Mouse (Mus musculus) limb, embryonic 10.5 days (tissue): ENCODE measurements at regions not wholly inside any gene's neighbourhood (a gene's known extent, or its start where the extent isn't known, plus 50 kb on each side); places are given as distances from the start of the nearest gene placed in this dataset.

Experiments
- DNase-seq: peaks from one replicate; pipeline ENCODE4 v3.0.0-alpha.2; 2017; ENCODE audit warnings: low spot score
- H3K27ac ChIP-seq: fragments of 300-500 bp; sonication (generic); 2 replicates; pipeline ENCODE4 v1.5.1; 2016; ENCODE audit warnings: mild to moderate bottlenecking
- H3K27me3 ChIP-seq: fragments of 300-500 bp; sonication (generic); 2 replicates; pipeline ENCODE4 v1.6.1; 2016; ENCODE audit warnings: low read depth, mild to moderate bottlenecking; ENCODE audit not compliant: poor library complexity, severe bottlenecking
- H3K36me3 ChIP-seq: fragments of 300-500 bp; sonication (generic); 2 replicates; pipeline ENCODE4 v1.6.1; 2016; ENCODE audit warnings: mild to moderate bottlenecking, moderate library complexity
- H3K4me1 ChIP-seq: fragments of 300-500 bp; sonication (generic); 2 replicates; pipeline ENCODE4 v1.6.1; 2016
- H3K4me3 ChIP-seq: fragments of 300-500 bp; sonication (generic); 2 replicates; pipeline ENCODE4 v1.5.1; 2016; ENCODE audit warnings: mild to moderate bottlenecking, moderate library complexity
- H3K9me3 ChIP-seq: fragments of 300-500 bp; sonication (generic); replicated peaks from 2 replicates; pipeline ENCODE4 v1.6.1; 2016; ENCODE audit warnings: mild to moderate bottlenecking
- WGBS: fragments of 180-500 bp; shearing (Covaris S2); methylation state at CpG from one replicate; pipeline ENCODE4 v1.1.7; 2016; 5-methylcytosine and 5-hydroxymethylcytosine counted together

DNA sequence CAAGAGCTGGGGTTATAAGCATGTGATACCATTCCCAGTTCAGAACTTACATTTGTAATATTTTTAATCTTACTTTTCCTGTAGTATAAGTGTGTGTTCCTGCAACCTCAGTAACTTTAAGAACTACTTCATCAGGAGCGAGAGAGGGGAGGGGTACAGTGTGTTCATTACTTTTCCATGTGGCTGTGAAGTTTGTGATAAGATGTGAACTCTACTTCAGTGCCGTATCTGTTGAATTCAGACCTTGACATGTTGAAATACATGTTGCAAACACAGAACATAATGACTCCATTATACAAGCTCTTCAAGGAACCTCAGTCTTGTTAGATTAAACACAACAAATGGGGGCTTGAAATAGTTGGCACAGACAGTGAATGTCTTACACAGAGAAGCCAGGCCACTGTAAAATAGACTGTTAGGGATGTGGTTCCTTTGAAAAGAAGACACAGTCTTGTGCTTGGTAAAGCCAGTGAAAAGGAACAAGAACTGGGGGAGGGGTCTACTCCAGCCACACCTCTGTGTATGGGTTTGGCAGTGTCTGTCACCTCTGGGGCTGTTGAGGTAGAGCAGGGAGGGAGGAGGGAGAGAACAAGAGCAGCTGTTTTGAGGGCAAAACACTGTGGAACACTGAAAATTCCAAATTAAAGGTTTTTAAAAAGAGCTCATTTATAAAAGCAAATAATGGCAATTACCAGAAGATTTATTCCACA is 73.5 kb upstream of the Tmtc1 start:
- Histone ChIP-seq H3K27me3 (no peaks in the 10 kb centered on the region), H3K4me1 (0 out of 2 replicates have a peak, but pooled peaks cover 2% of the 10 kb centered on the region), H3K27ac (no peak overlapping the region), H3K4me3 (no peak overlapping the region), H3K36me3 (no peaks in the 10 kb centered on the region), H3K9me3 (no peaks in the 10 kb centered on the region)
- no peak for DNase-seq
- 89% methylated on average over 2 of the region's 2 CpGs for WGBS

DNA sequence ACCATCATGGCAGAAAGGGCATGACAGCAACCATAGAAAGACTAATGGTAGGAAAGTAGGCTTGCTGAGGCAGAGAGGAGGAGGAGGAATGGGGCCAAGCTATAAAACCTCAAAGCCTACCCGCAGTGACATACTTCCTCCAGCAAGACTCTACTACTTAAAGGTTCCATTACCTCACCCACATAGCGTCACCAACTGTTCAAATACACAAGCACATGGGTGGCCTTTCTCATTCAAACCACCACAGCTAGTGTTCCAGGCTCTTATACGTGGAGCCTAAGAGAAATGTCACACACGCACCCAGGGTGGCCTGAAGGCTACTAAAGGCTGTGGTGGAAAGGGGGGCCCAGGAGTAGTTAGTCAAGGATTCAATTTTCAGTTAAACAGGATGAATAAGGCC is 72.5 kb upstream of the Tmtc1 start:
- Histone ChIP-seq H3K4me1 (0 out of 2 replicates have a peak, but pooled peaks cover 2% of the 10 kb centered on the region), H3K4me3 (no peak overlapping the region), H3K9me3 (no peaks in the 10 kb centered on the region), H3K27me3 (no peaks in the 10 kb centered on the region), H3K36me3 (no peaks in the 10 kb centered on the region), H3K27ac (no peak overlapping the region)
- DNase-seq, result no peak
- WGBS, result 83% methylated on average over 4 of the region's 4 CpGs

DNA sequence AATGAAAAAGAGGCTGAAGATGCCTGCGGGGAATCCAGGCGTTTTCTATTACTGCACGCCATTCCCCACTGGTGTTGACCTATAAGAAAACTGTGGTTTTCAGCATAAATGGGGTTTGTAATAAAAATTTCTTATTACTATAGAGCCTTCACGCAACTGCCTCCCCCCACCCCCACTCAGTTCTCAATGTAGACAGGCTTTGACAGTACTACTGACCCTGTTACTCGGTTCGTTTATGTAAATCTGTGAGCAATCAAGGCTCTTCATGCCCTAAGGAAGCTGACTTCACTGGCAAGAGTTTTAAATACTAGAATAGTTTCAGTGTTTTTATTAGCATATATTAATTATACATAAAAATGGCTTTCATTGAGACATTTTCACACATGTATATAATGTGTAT is 70.9 kb upstream of the Tmtc1 start:
- no peak for DNase-seq
- Histone ChIP-seq H3K4me3 (no peak overlapping the region), H3K9me3 (no peaks in the 10 kb centered on the region), H3K4me1 (0 out of 2 replicates have a peak, but pooled peaks cover 2% of the 10 kb centered on the region), H3K36me3 (no peaks in the 10 kb centered on the region), H3K27ac (no peak overlapping the region), H3K27me3 (no peaks in the 10 kb centered on the region)
- WGBS, result 96% methylated on average over 6 of the region's 6 CpGs

DNA sequence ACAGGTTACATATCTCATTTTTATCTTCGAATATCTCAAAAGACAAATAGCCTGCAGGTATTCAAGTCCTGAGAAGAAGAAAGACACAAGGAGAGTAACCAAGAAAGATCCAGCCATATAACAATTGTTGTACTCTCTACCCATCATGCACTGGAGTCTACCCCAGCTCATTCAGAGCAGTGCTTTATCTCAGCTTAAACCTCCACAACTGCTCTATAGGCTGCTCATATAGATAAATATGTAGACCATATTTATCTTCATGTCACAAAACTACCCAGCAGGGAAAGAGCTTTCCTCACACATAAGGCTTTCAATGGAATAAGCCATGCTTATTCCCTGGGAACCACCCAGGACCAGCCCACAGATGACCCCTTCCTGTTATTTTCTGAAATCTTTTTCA is 70.5 kb upstream of the Tmtc1 start:
- Histone ChIP-seq H3K27ac (no peak overlapping the region), H3K9me3 (no peaks in the 10 kb centered on the region), H3K36me3 (no peaks in the 10 kb centered on the region), H3K4me1 (0 out of 2 replicates have a peak, but pooled peaks cover 2% of the 10 kb centered on the region), H3K27me3 (no peaks in the 10 kb centered on the region), H3K4me3 (no peak overlapping the region)
- WGBS, result 91% methylated on average over 1 of the region's 1 CpGs
- no peak for DNase-seq

DNA sequence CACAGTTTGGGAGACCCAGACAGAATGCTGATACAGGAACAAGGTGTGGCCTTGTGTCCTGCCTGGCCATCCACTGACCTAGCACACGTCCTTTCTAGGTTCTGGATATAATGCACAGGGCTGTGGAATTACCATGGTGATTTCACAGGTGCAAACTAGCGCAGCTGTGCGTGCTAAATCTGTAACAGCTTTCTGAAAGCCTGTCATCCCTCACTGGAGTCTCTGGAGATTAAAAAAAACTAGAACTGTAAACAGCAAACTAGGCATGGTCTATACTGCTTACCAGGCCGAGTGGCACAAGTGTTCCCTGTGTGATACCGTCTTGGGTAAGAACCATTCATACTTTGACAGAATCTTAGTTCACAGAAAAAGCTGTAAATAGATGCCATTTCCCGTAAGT is 69.9 kb upstream of the Tmtc1 start:
- no peak for DNase-seq
- Histone ChIP-seq H3K36me3 (no peaks in the 10 kb centered on the region), H3K27ac (no peak overlapping the region), H3K4me3 (no peak overlapping the region), H3K4me1 (0 out of 2 replicates have a peak, but pooled peaks cover 2% of the 10 kb centered on the region), H3K27me3 (no peaks in the 10 kb centered on the region), H3K9me3 (no peaks in the 10 kb centered on the region)
- 87% methylated on average over 6 of the region's 6 CpGs for WGBS

DNA sequence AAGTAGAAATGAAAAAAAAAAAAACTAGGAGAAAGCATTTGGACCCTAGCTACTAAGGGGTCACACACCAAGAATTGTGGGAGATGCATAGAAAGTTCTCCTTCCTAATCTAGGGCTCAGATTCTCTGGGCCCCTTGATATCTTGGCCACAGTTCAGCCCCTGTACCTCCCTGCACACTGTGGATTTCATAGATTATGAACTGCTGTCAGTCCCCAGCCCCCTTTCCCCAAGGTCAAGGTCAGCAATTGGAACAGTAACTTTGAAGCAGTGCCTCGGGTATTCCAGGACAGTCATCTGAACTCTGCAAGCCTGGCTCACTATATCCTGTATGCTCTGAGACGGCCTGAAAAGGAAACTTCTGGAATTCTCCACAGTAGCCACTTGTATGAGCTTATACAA is 68.9 kb upstream of the Tmtc1 start:
- no peaks in the 10 kb centered on the region for H3K27me3 ChIP-seq
- no peaks in the 10 kb centered on the region for H3K36me3 ChIP-seq
- 69% methylated on average over 2 of the region's 2 CpGs for WGBS
- H3K9me3 ChIP-seq, result no peaks in the 10 kb centered on the region
- 0 out of 2 replicates have a peak, but pooled peaks cover 2% of the 10 kb centered on the region for H3K4me1 ChIP-seq
- no peak overlapping the region for H3K27ac ChIP-seq
- no peak for DNase-seq
- H3K4me3 ChIP-seq, result no peak overlapping the region

DNA sequence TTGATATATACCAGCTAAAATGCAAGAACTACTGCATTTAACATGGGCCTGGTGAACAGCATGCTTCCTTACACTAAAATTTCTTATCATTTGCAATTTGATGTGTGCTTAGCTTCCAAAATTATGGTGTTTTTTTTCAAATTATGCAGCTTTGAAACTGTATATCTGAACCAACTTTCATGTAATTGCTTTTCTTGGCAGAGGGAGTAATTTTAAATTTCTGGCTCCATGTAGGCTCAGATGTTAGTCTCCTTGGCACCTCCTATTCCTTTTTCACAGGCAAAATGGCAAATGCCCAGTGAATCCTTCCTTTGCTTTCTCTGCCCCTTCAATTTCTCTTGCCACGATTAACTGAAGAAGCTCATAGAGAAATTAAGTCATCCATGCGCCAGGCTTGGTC is 61.1 kb upstream of the Tmtc1 start:
- 86% methylated on average over 2 of the region's 2 CpGs for WGBS
- no peak overlapping the region for H3K27ac ChIP-seq
- H3K9me3 ChIP-seq, result no peaks in the 10 kb centered on the region
- no peak overlapping the region for H3K4me3 ChIP-seq
- H3K27me3 ChIP-seq, result no peaks in the 10 kb centered on the region
- H3K4me1 ChIP-seq, result peaks cover 9% of the 10 kb centered on the region
- DNase-seq, result no peak
- H3K36me3 ChIP-seq, result no peaks in the 10 kb centered on the region

DNA sequence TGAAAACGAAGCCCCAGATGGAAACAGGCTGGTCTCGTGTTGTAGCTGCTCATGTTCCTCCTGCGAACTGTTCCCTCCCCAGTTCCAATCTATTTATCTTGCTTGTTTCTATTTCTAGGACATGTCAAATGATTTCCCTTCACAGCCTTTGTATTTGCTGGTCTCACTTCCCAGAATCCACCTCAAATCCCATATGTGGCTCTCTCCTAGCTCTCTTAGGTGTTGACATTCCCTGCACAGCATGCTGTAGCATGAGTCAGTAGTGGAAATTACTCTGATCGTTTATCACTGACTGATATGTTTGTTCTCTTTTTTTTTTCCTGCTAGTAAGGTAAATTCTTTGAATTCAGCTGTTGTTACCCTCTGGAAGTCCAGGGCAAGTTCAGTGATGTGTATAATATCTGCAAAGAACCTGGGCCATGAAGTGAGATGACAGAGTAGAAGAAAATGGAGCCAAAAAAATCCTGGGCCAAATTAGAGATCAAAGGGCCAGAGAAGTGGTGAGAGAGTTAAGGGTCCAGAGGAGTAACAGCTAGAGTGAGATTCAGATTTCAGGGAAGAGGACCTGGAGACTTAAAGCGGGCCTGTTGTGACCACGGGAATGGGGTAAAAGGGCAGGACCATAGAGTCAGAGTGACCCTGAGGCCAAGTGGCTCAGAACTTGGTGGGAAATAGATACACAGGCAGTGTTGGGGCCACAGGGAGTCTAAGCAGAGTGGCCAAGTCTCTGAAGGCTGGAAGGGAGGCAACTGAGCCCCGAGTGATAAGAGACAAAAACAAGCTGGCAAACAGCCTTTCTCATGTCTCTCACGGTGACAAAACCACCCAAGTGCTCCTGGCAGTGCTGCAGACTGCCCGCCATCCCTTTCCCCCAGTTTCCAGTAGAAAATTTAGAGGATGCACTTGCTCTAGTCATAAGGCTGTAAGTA is 56.3 kb upstream of the Tmtc1 start:
- Histone ChIP-seq H3K9me3 (no peaks in the 10 kb centered on the region), H3K4me1 (peaks cover 12% of the 10 kb centered on the region), H3K36me3 (no peaks in the 10 kb centered on the region), H3K4me3 (no peak overlapping the region), H3K27me3 (no peaks in the 10 kb centered on the region), H3K27ac (no peak overlapping the region)
- DNase-seq, result no peak
- WGBS, result 39% methylated on average over 9 of the region's 9 CpGs
